Mouse (Mus musculus) thymus, adult 2 months (tissue): ENCODE measurements around the gene Spata16. TPM values are rescaled to one million over a fixed set of nuclear protein-coding genes. Genes with fewer than 3 reads are reported as not detected.

Experiments used
- DNase-seq: peaks from one replicate; pipeline ENCODE4 v3.0.0; 2021
- H3K27ac ChIP-seq: fragments of 200-500 bp; 2 replicates; pipeline ENCODE4 v1.5.1; 2012; ENCODE audit warnings: low read length, control low read depth; ENCODE audit not compliant: control insufficient read depth, insufficient read depth
- H3K27me3 ChIP-seq: fragments of 200-500 bp; 2 replicates; pipeline ENCODE4 v1.6.1; 2012; ENCODE audit warnings: mild to moderate bottlenecking, low read length, moderate library complexity, mixed read lengths; ENCODE audit not compliant: control insufficient read depth, insufficient read depth
- H3K36me3 ChIP-seq: fragments of 200-500 bp; 2 replicates; pipeline ENCODE4 v1.6.1; 2012; ENCODE audit warnings: mild to moderate bottlenecking, low read length, moderate library complexity; ENCODE audit not compliant: control insufficient read depth, insufficient read depth
- H3K4me1 ChIP-seq: fragments of 200-500 bp; replicated peaks from 2 replicates; pipeline ENCODE4 v1.6.1; 2012; ENCODE audit warnings: low read length; ENCODE audit not compliant: control insufficient read depth, insufficient read depth
- H3K4me3 ChIP-seq: fragments of 200-500 bp; 2 replicates; pipeline ENCODE4 v1.5.1; 2012; ENCODE audit warnings: mild to moderate bottlenecking, low read length, control low read depth, moderate library complexity; ENCODE audit not compliant: control insufficient read depth, insufficient read depth
- CTCF ChIP-seq: fragments of 200-500 bp; IDR thresholded peaks from 2 replicates; pipeline ENCODE4 v1.5.1; 2012; ENCODE audit warnings: mild to moderate bottlenecking, control low read depth, low read length, moderate library complexity, borderline replicate concordance; ENCODE audit not compliant: control insufficient read depth, poor library complexity, insufficient read depth; ENCODE audit errors: extremely low read depth
- POLR2A ChIP-seq: fragments of 200-500 bp; IDR thresholded peaks from 2 replicates; pipeline ENCODE4 v1.6.1; 2012; ENCODE audit warnings: mild to moderate bottlenecking, low read length, control low read depth, moderate library complexity; ENCODE audit not compliant: control insufficient read depth, poor library complexity, insufficient read depth; ENCODE audit errors: extremely low read depth
- WGBS: fragments of 180-500 bp; shearing (Covaris S2); methylation state at CpG from one replicate; pipeline ENCODE4 v1.1.7; 2018; 5-methylcytosine and 5-hydroxymethylcytosine counted together
- polyA plus RNA-seq: library from polyadenylated mRNA; depleted of rRNA; stranded (reverse); fragments of >200 nt; gene quantifications from 2 replicates; pipeline ENCODE4 v1.2.3, GENCODE M21; 2012; rRNA removed

Spata16 gene
- polyA plus RNA-seq, result not detected in 2 replicates

DNA sequence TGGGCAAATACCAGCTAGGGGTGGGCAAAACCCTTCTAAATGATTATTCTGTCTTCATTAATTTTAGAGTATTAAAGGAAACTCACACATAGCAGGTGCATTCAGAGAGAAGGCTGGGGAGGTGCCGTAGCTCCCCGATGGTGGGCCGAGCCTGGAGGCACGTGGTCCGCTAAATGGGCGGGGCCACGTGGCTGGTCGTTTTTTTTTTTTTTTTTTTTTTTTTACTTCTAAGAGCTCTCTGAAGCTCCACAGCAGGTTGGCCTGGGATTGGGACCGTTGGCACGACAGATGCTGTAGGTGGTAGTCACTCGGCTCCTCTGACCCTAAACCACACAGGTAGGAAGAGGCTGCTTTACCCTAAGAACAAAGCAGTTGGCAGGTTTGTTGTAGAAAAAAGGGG is at the start of gene Spata16:
Gene Spata16, plus strand, starts transcription at position 219 of the 400 bp plus-strand sequence.
- DNase-seq, result no peak
- H3K4me3 ChIP-seq, result no peak within 1 kb of the TSS
- no peaks in the 10 kb centered on the region for H3K27me3 ChIP-seq
- no peak within 1 kb of the TSS for H3K27ac ChIP-seq
- no peaks in the 10 kb centered on the region for H3K36me3 ChIP-seq
- no peaks in the 10 kb centered on the region for H3K4me1 ChIP-seq
- TF ChIP-seq CTCF (no peak), POLR2A (no peak)
- 77% methylated on average over 11 of the region's 11 CpGs for WGBS

DNA sequence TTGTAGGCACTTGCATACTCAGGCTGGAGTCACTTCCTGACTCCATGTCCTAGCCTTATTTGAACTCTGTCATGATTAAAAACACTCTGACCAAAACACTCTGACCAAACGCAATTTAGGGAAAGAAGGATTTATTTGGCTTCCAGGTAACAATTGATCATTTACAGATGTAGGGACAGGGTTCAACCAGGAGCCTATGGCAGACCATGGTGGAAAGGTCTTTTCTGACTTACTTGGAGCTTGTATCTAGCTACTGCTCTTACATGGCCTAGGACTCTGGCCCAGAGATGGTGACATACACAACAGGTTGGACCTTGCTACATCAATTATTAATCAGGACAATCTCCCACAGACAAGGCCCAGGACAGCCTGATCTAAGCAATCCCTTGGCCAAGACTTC is 32.6 kb upstream of the Spata16 start:
- no peak overlapping the region for H3K27ac ChIP-seq
- H3K36me3 ChIP-seq, result no peaks in the 10 kb centered on the region
- DNase-seq, result no peak
- H3K4me1 ChIP-seq, result no peaks in the 10 kb centered on the region
- H3K27me3 ChIP-seq, result no peaks in the 10 kb centered on the region
- TF ChIP-seq POLR2A, result no peak
- TF ChIP-seq CTCF, result no peak
- WGBS, result 83% methylated on average over 1 of the region's 1 CpGs
- no peak overlapping the region for H3K4me3 ChIP-seq

GRCm38 (mm10) chr3:26608531-26608930 is 28.9 kb upstream of the Spata16 start:
- WGBS, result 84% methylated on average over 5 of the region's 5 CpGs
- Histone ChIP-seq H3K4me1 (no peaks in the 10 kb centered on the region), H3K36me3 (no peaks in the 10 kb centered on the region), H3K27ac (no peak overlapping the region), H3K27me3 (no peaks in the 10 kb centered on the region), H3K4me3 (no peak overlapping the region)
- no peak for TF ChIP-seq CTCF
- no peak for TF ChIP-seq POLR2A
- DNase-seq, result no peak

GRCm38 (mm10) chr3:26639214-26639613 is 1.8 kb downstream of the Spata16 start:
- no peaks in the 10 kb centered on the region for H3K36me3 ChIP-seq
- H3K4me3 ChIP-seq, result no peak overlapping the region
- whole genome bisulfite sequencing, result 92% methylated on average over 9 of the region's 9 CpGs

GRCm38 (mm10) chr3:26639851-26640250 is 2.4 kb downstream of the Spata16 start:
- no peak overlapping the region for H3K27ac ChIP-seq
- DNase-seq, result no peak
- H3K4me3 ChIP-seq, result no peak overlapping the region
- H3K36me3 ChIP-seq, result no peaks in the 10 kb centered on the region
- H3K4me1 ChIP-seq, result no peaks in the 10 kb centered on the region
- TF ChIP-seq POLR2A, result no peak
- no peak for TF ChIP-seq CTCF
- WGBS, result 94% methylated on average over 8 of the region's 8 CpGs
- H3K27me3 ChIP-seq, result no peaks in the 10 kb centered on the region

More at GRCm38 (mm10) chr3:26639214-26639613, 1.8 kb downstream of the Spata16 start:
- H3K4me1 ChIP-seq, result no peaks in the 10 kb centered on the region
- no peaks in the 10 kb centered on the region for H3K27me3 ChIP-seq
- TF ChIP-seq CTCF (no peak), POLR2A (no peak)
- no peak overlapping the region for H3K27ac ChIP-seq
- DNase-seq, result no peak

DNA sequence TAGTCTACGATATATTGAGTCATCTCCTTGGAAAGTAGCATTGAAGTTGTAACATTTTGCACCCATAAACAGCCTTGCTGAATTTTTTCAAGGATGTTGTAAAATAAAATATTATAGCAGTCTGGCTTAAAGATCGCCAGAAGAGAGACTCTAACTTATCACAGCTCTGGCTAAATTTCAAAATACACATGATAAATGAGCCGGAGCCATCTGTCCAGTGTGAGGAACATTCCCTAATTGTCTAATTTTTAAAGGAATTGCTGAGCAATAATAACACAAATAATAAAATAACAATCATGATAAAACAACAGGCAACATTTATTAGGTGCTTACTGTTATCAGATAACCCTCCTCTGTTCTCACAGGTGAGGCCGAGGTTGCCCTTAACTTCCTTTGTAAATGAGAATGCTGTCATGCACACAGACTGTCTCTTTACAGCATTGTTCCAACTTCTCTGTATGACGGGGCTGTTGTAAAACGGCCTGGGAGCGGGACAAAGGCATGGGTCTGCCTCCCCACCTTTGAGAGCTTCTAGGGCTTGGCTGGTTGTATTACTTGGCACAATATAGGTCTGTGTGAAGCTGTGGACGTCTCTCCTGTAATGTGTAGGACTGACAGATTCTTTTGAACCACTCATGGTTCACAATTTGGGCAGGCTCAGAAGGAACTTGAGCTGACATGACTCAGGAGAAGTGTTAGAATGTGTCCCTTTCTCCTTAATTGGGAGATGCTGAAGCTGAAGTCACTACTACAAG is 3.1 kb downstream of the Spata16 start:
- Histone ChIP-seq H3K36me3 (no peaks in the 10 kb centered on the region), H3K4me3 (no peak overlapping the region), H3K4me1 (no peaks in the 10 kb centered on the region), H3K27ac (no peak overlapping the region), H3K27me3 (no peaks in the 10 kb centered on the region)
- DNase-seq, result no peak
- TF ChIP-seq CTCF (no peak), POLR2A (no peak)
- WGBS, result 83% methylated on average over 8 of the region's 8 CpGs
